Mouse (Mus musculus) lung, postnatal 0 days (tissue): Measurements from ENCODE around the gene Slc1a4. TPM values are rescaled to one million over a fixed set of nuclear protein-coding genes. Genes with fewer than 3 reads are reported as not detected.

Experiments used
- ATAC-seq: fragments of 200-750 bp; cut with Nextera tagmentation; 2 replicates; pipeline ENCODE4 v1.8.0; 2017; ENCODE audit warnings: moderate library complexity
- DNase-seq: peaks from one replicate; pipeline ENCODE4 v3.0.0-alpha.2; 2016; ENCODE audit warnings: low spot score
- H3K27ac ChIP-seq: fragments of 300-500 bp; sonication (generic); 2 replicates; pipeline ENCODE4 v1.5.1; 2014; ENCODE audit warnings: antibody characterized with exemption, mild to moderate bottlenecking, low read length, mixed read lengths
- H3K27me3 ChIP-seq: fragments of 300-500 bp; sonication (generic); replicated peaks from 2 replicates; pipeline ENCODE4 v1.6.1; 2014; ENCODE audit warnings: low read length, mixed read lengths; ENCODE audit not compliant: insufficient read depth
- H3K36me3 ChIP-seq: fragments of 300-500 bp; sonication (generic); 2 replicates; pipeline ENCODE4 v1.6.1; 2014; ENCODE audit warnings: low read length, mixed read lengths; ENCODE audit not compliant: insufficient read depth
- H3K4me1 ChIP-seq: fragments of 300-500 bp; sonication (generic); 2 replicates; pipeline ENCODE4 v1.6.1; 2014; ENCODE audit warnings: antibody characterized with exemption, low read depth, low read length, mixed read lengths; ENCODE audit not compliant: insufficient read depth
- H3K4me2 ChIP-seq: fragments of 300-500 bp; sonication (generic); replicated peaks from 2 replicates; pipeline ENCODE4 v1.6.1; 2014; ENCODE audit warnings: low read depth, mild to moderate bottlenecking, low read length, moderate library complexity, mixed read lengths
- H3K4me3 ChIP-seq: fragments of 300-500 bp; sonication (generic); 2 replicates; pipeline ENCODE4 v1.5.1; 2014; ENCODE audit warnings: low read depth, low read length
- H3K9ac ChIP-seq: fragments of 300-500 bp; sonication (generic); replicated peaks from 2 replicates; pipeline ENCODE4 v1.6.1; 2014; ENCODE audit warnings: low read depth, mild to moderate bottlenecking
- H3K9me3 ChIP-seq: fragments of 300-500 bp; sonication (generic); 2 replicates; pipeline ENCODE4 v1.6.1; 2016; ENCODE audit warnings: low read length, mixed read lengths
- CTCF ChIP-seq: IDR thresholded peaks from 2 replicates; pipeline ENCODE4 v1.5.1; 2016; ENCODE audit warnings: antibody characterized with exemption, mild to moderate bottlenecking
- EP300 ChIP-seq: IDR thresholded peaks from 2 replicates; pipeline ENCODE4 v1.6.1; 2016; ENCODE audit warnings: antibody characterized with exemption, mild to moderate bottlenecking, control low read depth
- WGBS: fragments of 180-500 bp; shearing (Covaris S2); extraction: QIAGEN DNeasy Blood & Tissue Kit; methylation state at CpG from one replicate; pipeline ENCODE4 v1.1.7; 2014; 5-methylcytosine and 5-hydroxymethylcytosine counted together
- polyA plus RNA-seq: library from polyadenylated mRNA; unstranded; fragments of >200 nt; fragmentation: Nextera tagmentation; extraction: Ambion mirVana; gene quantifications from 2 replicates; pipeline ENCODE4 v1.2.1, GENCODE M21; 2015

Gene Slc1a4
- polyA plus RNA-seq, 1 experiment from 2014 or later = 17.5 TPM

DNA sequence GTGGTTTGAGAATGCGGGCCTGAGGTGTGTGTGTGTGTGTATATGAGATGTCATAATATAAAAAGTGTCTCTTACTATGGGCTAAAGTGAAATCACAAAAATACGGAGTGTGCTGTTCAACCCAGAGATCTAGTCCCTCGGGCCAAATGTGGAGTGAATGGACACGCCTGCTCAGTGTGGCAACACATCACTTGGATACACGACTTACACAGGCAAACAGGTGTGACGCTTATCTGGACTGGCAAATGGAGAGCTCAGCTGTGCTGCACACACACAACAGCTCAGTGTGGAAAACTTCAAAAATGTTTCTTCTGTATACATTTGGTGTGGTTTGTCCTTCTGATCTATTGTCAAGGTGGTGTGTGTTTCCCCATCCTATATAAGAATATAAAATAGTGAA lies 3.7 kb downstream of the Slc1a4 start:
- ATAC-seq = no peak
- no peak overlapping the region for H3K4me2 ChIP-seq

GRCm38 (mm10) chr11:20326328-20326995 lies 6.1 kb downstream of the Slc1a4 start:
- Histone ChIP-seq H3K9me3 (no peaks in the 10 kb centered on the region), H3K4me2 (no peak overlapping the region), H3K27me3 (no peaks in the 10 kb centered on the region), H3K9ac (no peak overlapping the region), H3K4me1 (peaks cover 4% of the 10 kb centered on the region; the same call in 1 of the 2 replicates), H3K4me3 (no peak overlapping the region), H3K36me3 (no peaks in the 10 kb centered on the region), H3K27ac (no peak overlapping the region)
- TF ChIP-seq EP300 = no peak
- TF ChIP-seq CTCF = no peak
- WGBS = 51% methylated on average over 11 of the region's 11 CpGs
- peak; percentile 52 for DNase-seq
- ATAC-seq = peak; percentile 87

More for the DNA sequence above, 3.7 kb downstream of the Slc1a4 start:
- 75% methylated on average over 6 of the region's 6 CpGs for WGBS
- no peak for DNase-seq
- Histone ChIP-seq H3K4me3 (no peak overlapping the region), H3K27ac (no peak overlapping the region), H3K27me3 (no peaks in the 10 kb centered on the region), H3K9me3 (no peaks in the 10 kb centered on the region), H3K4me1 (peaks cover 4% of the 10 kb centered on the region; the same call in 1 of the 2 replicates), H3K9ac (no peak overlapping the region), H3K36me3 (no peaks in the 10 kb centered on the region)
- TF ChIP-seq EP300 (no peak), CTCF (no peak)

- H3K27ac ChIP-seq = no peak overlapping the region
- H3K4me1 ChIP-seq = peaks cover 4% of the 10 kb centered on the region; the same call in 1 of the 2 replicates
- H3K4me2 ChIP-seq = no peak overlapping the region
- no peaks in the 10 kb centered on the region for H3K36me3 ChIP-seq
- no peaks in the 10 kb centered on the region for H3K9me3 ChIP-seq
- no peaks in the 10 kb centered on the region for H3K27me3 ChIP-seq
- WGBS = 87% methylated on average over 8 of the region's 9 CpGs
- DNase-seq = no peak
- H3K4me3 ChIP-seq = no peak overlapping the region
- TF ChIP-seq EP300 = no peak
- no peak for TF ChIP-seq CTCF
- no peak overlapping the region for H3K9ac ChIP-seq
- ATAC-seq = no peak
Measured at GRCm38 (mm10) chr11:20325073-20325694, 7.3 kb downstream of the Slc1a4 start.

- Histone ChIP-seq H3K4me2 (no peak overlapping the region), H3K27ac (no peak overlapping the region), H3K36me3 (no peaks in the 10 kb centered on the region), H3K9me3 (no peaks in the 10 kb centered on the region), H3K9ac (no peak overlapping the region), H3K27me3 (no peaks in the 10 kb centered on the region), H3K4me1 (no peaks in the 10 kb centered on the region), H3K4me3 (no peak overlapping the region)
- TF ChIP-seq EP300 = no peak
- no peak for TF ChIP-seq CTCF
- ATAC-seq = no peak
- no peak for DNase-seq
- WGBS = 86% methylated on average over 3 of the region's 3 CpGs
Measured at GRCm38 (mm10) chr11:20324006-20324405, 8.5 kb downstream of the Slc1a4 start.

- H3K36me3 ChIP-seq = no peaks in the 10 kb centered on the region
- no peaks in the 10 kb centered on the region for H3K27me3 ChIP-seq
- no peak overlapping the region for H3K4me2 ChIP-seq
- no peak overlapping the region for H3K27ac ChIP-seq
- TF ChIP-seq CTCF (no peak), EP300 (no peak)
- whole genome bisulfite sequencing = 84% methylated on average over 3 of the region's 3 CpGs
- no peaks in the 10 kb centered on the region for H3K4me1 ChIP-seq
- DNase-seq (no peak), ATAC-seq (no peak)
- no peak overlapping the region for H3K9ac ChIP-seq
- no peak overlapping the region for H3K4me3 ChIP-seq
- no peaks in the 10 kb centered on the region for H3K9me3 ChIP-seq
Measured at GRCm38 (mm10) chr11:20322366-20322765, 10.1 kb downstream of the Slc1a4 start.

DNA sequence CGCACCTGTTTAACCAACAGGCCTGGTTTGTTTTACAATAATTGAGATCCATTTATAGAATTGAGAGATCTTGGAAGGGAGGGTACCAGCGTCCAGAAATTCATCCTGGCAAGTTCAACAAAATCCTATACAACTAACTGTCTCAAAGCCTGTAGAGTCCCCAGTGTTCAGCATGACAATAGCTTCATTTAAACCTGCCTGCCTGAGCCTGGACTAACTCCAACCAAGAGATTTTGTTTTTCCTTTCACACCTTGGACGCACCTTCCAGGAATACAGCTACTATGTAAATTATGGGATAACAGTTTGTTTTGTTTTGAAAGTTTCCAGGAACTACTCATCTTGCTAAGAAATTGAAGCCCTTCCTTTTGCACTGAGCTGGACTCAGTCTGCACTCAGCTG lies 11.9 kb downstream of the Slc1a4 start:
- WGBS = 81% methylated on average over 3 of the region's 3 CpGs
- Histone ChIP-seq H3K4me3 (no peak overlapping the region), H3K36me3 (no peaks in the 10 kb centered on the region), H3K27ac (no peak overlapping the region), H3K9ac (no peak overlapping the region), H3K27me3 (no peaks in the 10 kb centered on the region), H3K4me2 (no peak overlapping the region), H3K4me1 (no peaks in the 10 kb centered on the region), H3K9me3 (no peaks in the 10 kb centered on the region)
- ATAC-seq (no peak), DNase-seq (no peak)
- no peak for TF ChIP-seq EP300
- TF ChIP-seq CTCF = no peak
